Mouse (Mus musculus) spleen, postnatal 36 days (tissue): ENCODE results near the gene 2300003K06Rik.
"Not testable (repeated sequence)": the region's sequence is repeated elsewhere in the genome, so short reads cannot be mapped to it uniquely, and the experiment has no call there.

ENCODE experiments used
- DNase-seq, 2 experiments: peaks; one replicate each; pipeline ENCODE4 v3.0.0; 2022; ENCODE audit warnings: low spot score in 2 of 2, mixed read lengths in 1 of 2

The 2300003K06Rik gene

GRCm38 (mm10) chr11:99837966-99838365 lies at the start of gene 2300003K06Rik:
TSS of gene 2300003K06Rik (minus strand) at chr11:99838066.
- no peak for DNase-seq

DNA sequence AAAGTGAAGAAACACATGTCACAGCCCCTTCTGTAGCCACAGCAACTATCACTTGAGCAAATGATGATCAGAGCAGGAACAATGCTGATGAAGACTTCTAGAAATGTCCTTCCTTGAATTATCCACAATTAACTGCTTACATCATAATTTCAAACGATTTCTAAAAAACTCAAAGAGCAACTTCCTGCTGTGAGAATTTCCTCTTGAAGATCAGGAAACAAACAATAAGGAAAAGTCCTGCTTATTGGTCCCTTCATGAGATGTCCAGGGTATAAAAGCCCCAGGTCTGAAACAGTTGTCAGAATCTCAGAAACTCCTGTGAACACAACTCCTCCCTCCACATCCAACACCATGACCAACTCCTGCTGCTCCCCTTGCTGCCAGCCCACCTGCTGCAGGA lies 41.0 kb upstream of the 2300003K06Rik start, which contains the start of gene Gm11567:
Gene Gm11567 (plus strand): TSS at position 301 of the 400 bp plus-strand sequence.
- DNase-seq: not testable (repeated sequence)

DNA sequence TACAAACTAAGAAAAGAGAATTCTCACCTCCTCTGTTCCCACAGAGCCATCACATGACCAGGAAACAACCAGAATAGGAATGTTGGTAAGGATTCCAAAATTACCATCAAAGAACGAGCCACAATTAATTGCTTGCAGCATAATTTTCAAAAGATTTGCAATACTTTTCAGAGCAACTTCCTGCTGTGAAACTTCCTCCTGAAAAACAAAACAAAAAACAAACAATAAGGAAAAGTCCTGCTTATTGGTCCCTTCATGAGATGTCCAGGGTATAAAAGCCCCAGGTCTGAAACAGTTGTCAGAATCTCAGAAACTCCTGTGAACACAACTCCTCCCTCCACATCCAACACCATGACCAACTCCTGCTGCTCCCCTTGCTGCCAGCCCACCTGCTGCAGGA lies 35.2 kb upstream of the 2300003K06Rik start, which contains the start of gene Krtap9-1:
Gene Krtap9-1 (plus strand): TSS at position 301 of the 400 bp plus-strand sequence.
- not testable (repeated sequence) for DNase-seq

GRCm38 (mm10) chr11:99864176-99864575 lies 26.3 kb upstream of the 2300003K06Rik start, which contains the start of gene Gm11559:
TSS of gene Gm11559 (plus strand) at chr11:99864476.
- DNase-seq: not testable (repeated sequence)

- DNase-seq: no peak
Observed at GRCm38 (mm10) chr11:99858761-99859160, 20.9 kb upstream of the 2300003K06Rik start.

GRCm38 (mm10) chr11:99857617-99858016 lies 19.8 kb upstream of the 2300003K06Rik start, which contains the start of gene Gm11568:
TSS of gene Gm11568 (plus strand) at chr11:99857917.
- no peak for DNase-seq

GRCm38 (mm10) chr11:99854121-99854520 lies 16.3 kb upstream of the 2300003K06Rik start:
- no peak for DNase-seq

DNA sequence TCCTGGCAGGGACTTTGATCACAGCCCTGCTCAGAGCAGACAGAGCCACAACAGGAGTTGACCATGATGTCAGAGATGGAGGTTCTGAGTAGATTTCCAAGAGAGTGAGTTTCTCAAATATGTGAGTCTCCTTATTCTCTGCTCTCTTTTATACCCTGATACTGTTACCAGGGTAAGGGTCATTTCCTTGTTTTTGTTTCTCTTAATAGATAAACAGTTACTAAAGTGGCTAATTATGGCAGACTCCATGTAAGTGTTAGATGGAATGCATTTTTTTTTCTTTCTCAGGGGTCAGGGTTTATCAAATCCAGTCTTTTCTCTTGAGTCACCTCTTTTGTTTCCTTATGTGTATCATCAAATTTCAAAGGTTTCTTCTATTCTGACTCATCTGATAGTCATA lies 13.6 kb upstream of the 2300003K06Rik start, which contains the start of gene Krtap4-16:
Gene Krtap4-16 (minus strand): TSS at position 101 of the 400 bp plus-strand sequence.
- DNase-seq: no peak

- DNase-seq: no peak
Observed at GRCm38 (mm10) chr11:99846746-99847145, 8.9 kb upstream of the 2300003K06Rik start.

DNA sequence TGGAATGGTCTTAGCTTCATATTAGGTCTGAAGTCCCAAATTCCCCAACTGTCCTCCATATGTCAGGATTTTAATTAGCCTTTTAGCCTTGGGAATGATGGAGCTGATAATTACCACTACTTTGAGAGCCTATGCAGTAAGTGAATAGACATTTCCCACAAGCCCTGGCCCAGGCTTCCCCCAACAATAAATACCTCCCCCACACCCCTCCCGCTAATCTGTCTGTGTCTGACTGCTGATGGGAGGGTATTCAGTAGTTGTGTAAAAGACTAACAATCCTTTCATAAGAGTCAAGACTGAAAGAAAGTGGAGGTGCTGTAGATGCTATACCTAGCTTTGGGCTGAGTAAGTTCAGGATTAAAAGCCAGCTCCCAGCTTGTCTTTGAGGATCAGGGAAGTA lies 4.3 kb upstream of the 2300003K06Rik start:
- no peak for DNase-seq

GRCm38 (mm10) chr11:99815566-99815965 lies 22.3 kb downstream of the 2300003K06Rik start, which contains the start of gene Gm11564:
TSS of gene Gm11564 (minus strand) at chr11:99815666.
- DNase-seq: not testable (repeated sequence)

DNA sequence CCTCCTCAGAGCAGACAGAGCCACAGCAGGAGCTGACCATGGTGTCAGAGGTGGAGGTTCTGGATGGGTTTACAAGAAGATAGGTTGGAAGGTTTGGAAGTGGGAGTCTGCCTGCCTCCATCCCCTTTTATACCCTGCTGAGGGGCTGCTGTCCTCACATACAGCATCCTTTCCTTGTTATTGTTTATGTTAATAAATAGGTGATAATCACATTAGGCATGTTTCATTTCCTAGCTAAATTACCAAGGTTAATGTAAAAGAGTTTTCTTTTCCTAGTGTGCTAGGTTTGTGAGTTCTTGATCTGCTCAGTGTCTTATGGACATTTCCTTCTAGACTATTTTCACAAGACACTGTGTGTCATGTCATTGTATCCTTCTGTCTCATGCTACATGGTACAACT lies 28.1 kb downstream of the 2300003K06Rik start, which contains the start of gene Krtap4-13:
Gene Krtap4-13 (minus strand): TSS at position 101 of the 400 bp plus-strand sequence.
- DNase-seq: not testable (repeated sequence)

DNA sequence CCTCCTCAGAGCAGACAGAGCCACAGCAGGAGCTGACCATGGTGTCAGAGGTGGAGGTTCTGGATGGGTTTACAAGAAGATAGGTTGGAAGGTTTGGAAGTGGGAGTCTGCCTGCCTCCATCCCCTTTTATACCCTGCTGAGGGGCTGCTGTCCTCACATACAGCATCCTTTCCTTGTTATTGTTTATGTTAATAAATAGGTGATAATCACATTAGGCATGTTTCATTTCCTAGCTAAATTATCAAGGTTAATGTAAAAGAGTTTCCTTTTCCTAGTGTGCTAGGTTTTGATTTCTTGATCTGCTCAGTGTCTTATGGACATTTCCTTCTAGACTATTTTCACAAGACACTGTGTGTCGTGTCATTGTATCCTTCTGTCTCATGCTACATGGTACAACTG lies 33.5 kb downstream of the 2300003K06Rik start, which contains the start of gene Gm11554:
Gene Gm11554 (minus strand): TSS at position 101 of the 400 bp plus-strand sequence.
- DNase-seq: not testable (repeated sequence)

- DNase-seq: not testable (repeated sequence)
Observed at GRCm38 (mm10) chr11:99798832-99799231, 39.0 kb downstream of the 2300003K06Rik start, which contains the start of gene Gm11569. TSS of gene Gm11569 (minus strand) at chr11:99798932.

GRCm38 (mm10) chr11:99793367-99793766 lies 44.5 kb downstream of the 2300003K06Rik start, which contains the start of gene Gm11596:
TSS of gene Gm11596 (minus strand) at chr11:99793467.
- no peak for DNase-seq
